Mouse (Mus musculus): ENCODE measurements at regions not wholly inside any gene's neighbourhood (a gene's known extent, or its start where the extent isn't known, plus 50 kb on each side); places are given as distances from the start of the nearest gene placed in this dataset.

- Histone ChIP-seq H3K4me2 (no peak overlapping the region), H3K9ac (no peak overlapping the region), H3K9me3 (no peaks in the 10 kb centered on the region), H3K27ac (no peak overlapping the region), H3K4me3 (no peak overlapping the region), H3K27me3 (replicated peaks) (no peaks in the 10 kb centered on the region), H3K4me1 (no peaks in the 10 kb centered on the region), H3K36me3 (replicated peaks) (no peaks in the 10 kb centered on the region)
- WGBS, result 83% methylated on average over 14 of the region's 14 CpGs
- no peak for ATAC-seq (replicated peaks)
Observed at GRCm38 (mm10) chr12:118376521-118377493, 75.6 kb upstream of the Sp4 start.

GRCm38 (mm10) chr12:118373250-118373649 is 72.0 kb upstream of the Sp4 start:
- H3K4me1 ChIP-seq, result no peaks in the 10 kb centered on the region
- no peak overlapping the region for H3K4me3 ChIP-seq
- no peak overlapping the region for H3K9ac ChIP-seq
- no peak overlapping the region for H3K4me2 ChIP-seq
- H3K9me3 ChIP-seq, result no peaks in the 10 kb centered on the region
- WGBS, result 89% methylated on average over 6 of the region's 6 CpGs
- ATAC-seq (replicated peaks), result no peak
- no peaks in the 10 kb centered on the region for H3K27me3 ChIP-seq (replicated peaks)
- H3K36me3 ChIP-seq (replicated peaks), result no peaks in the 10 kb centered on the region
- no peak overlapping the region for H3K27ac ChIP-seq

- no peak for ATAC-seq (replicated peaks)
- H3K27me3 ChIP-seq (replicated peaks), result no peaks in the 10 kb centered on the region
- 93% methylated on average over 4 of the region's 4 CpGs for WGBS
- H3K4me3 ChIP-seq, result no peak overlapping the region
- H3K9me3 ChIP-seq, result no peaks in the 10 kb centered on the region
- H3K4me2 ChIP-seq, result no peak overlapping the region
- H3K9ac ChIP-seq, result no peak overlapping the region
- H3K27ac ChIP-seq, result no peak overlapping the region
- H3K4me1 ChIP-seq, result no peaks in the 10 kb centered on the region
- no peaks in the 10 kb centered on the region for H3K36me3 ChIP-seq (replicated peaks)
Observed at GRCm38 (mm10) chr12:118371905-118372304, 70.7 kb upstream of the Sp4 start.

- ATAC-seq (replicated peaks), result no peak
- Histone ChIP-seq H3K36me3 (replicated peaks) (no peaks in the 10 kb centered on the region), H3K4me3 (no peak overlapping the region), H3K27me3 (replicated peaks) (no peaks in the 10 kb centered on the region), H3K4me2 (no peak overlapping the region), H3K9ac (no peak overlapping the region), H3K27ac (no peak overlapping the region), H3K9me3 (no peaks in the 10 kb centered on the region), H3K4me1 (no peaks in the 10 kb centered on the region)
- WGBS, result 89% methylated on average over 10 of the region's 10 CpGs
Observed at GRCm38 (mm10) chr12:118367307-118368076, 66.3 kb upstream of the Sp4 start.

- no peak for ATAC-seq (replicated peaks)
Observed at GRCm38 (mm10) chr12:118352866-118353265, 51.6 kb upstream of the Sp4 start.

GRCm38 (mm10) chr12:118351421-118351820 is 50.2 kb upstream of the Sp4 start:
- Histone ChIP-seq H3K36me3 (replicated peaks) (no peaks in the 10 kb centered on the region), H3K9ac (no peak overlapping the region), H3K4me1 (no peaks in the 10 kb centered on the region), H3K27me3 (replicated peaks) (no peaks in the 10 kb centered on the region), H3K4me2 (no peak overlapping the region), H3K27ac (no peak overlapping the region), H3K9me3 (no peaks in the 10 kb centered on the region), H3K4me3 (no peak overlapping the region)
- no peak for ATAC-seq (replicated peaks)

More at GRCm38 (mm10) chr12:118352866-118353265, 51.6 kb upstream of the Sp4 start:
- Histone ChIP-seq H3K27ac (no peak overlapping the region), H3K9me3 (no peaks in the 10 kb centered on the region), H3K4me2 (no peak overlapping the region), H3K4me1 (no peaks in the 10 kb centered on the region), H3K27me3 (replicated peaks) (no peaks in the 10 kb centered on the region), H3K36me3 (replicated peaks) (no peaks in the 10 kb centered on the region), H3K9ac (no peak overlapping the region), H3K4me3 (no peak overlapping the region)
- WGBS, result 73% methylated on average over 7 of the region's 7 CpGs

Measured in midbrain, embryonic 15.5 days (tissue).